Mouse (Mus musculus) intestine, embryonic 15.5 days (tissue): ENCODE data around the gene Qsox2. TPM values are rescaled to one million over a fixed set of nuclear protein-coding genes. Genes with fewer than 3 reads are reported as not detected.
A peak's percentile ranks its signal among the peaks of the same experiment; 100 is the strongest.

Source experiments
- ATAC-seq: fragments of 200-750 bp; cut with Nextera tagmentation; 2 replicates; pipeline ENCODE4 v1.8.0; 2017; ENCODE audit warnings: moderate TSS enrichment, moderate library complexity
- H3K27ac ChIP-seq: fragments of 300-500 bp; sonication (generic); 2 replicates; pipeline ENCODE4 v1.5.1; 2015; ENCODE audit warnings: mild to moderate bottlenecking, inconsistent platforms
- H3K27me3 ChIP-seq: fragments of 300-500 bp; sonication (generic); replicated peaks from 2 replicates; pipeline ENCODE4 v1.6.1; 2015; ENCODE audit warnings: inconsistent platforms
- H3K36me3 ChIP-seq: fragments of 300-500 bp; sonication (generic); 2 replicates; pipeline ENCODE4 v1.6.1; 2015; ENCODE audit warnings: inconsistent platforms
- H3K4me1 ChIP-seq: fragments of 300-500 bp; sonication (generic); replicated peaks from 2 replicates; pipeline ENCODE4 v1.6.1; 2015; ENCODE audit warnings: inconsistent platforms
- H3K4me2 ChIP-seq: fragments of 300-500 bp; sonication (generic); replicated peaks from 2 replicates; pipeline ENCODE4 v1.6.1; 2015; ENCODE audit warnings: mild to moderate bottlenecking, inconsistent platforms
- H3K4me3 ChIP-seq: fragments of 300-500 bp; sonication (generic); replicated peaks from 2 replicates; pipeline ENCODE4 v1.5.1; 2015; ENCODE audit warnings: inconsistent platforms
- H3K9ac ChIP-seq: fragments of 300-500 bp; sonication (generic); 2 replicates; pipeline ENCODE4 v1.6.1; 2015; ENCODE audit warnings: inconsistent platforms
- H3K9me3 ChIP-seq: fragments of 300-500 bp; sonication (generic); 2 replicates; pipeline ENCODE4 v1.6.1; 2016; ENCODE audit warnings: inconsistent platforms
- WGBS: fragments of 180-500 bp; shearing (Covaris S2); methylation state at CpG from one replicate; pipeline ENCODE4 v1.1.7; 2015; 5-methylcytosine and 5-hydroxymethylcytosine counted together
- polyA plus RNA-seq: library from polyadenylated mRNA; unstranded; fragments of >200 nt; fragmentation: Nextera tagmentation; extraction: Ambion mirVana; gene quantifications from 2 replicates; pipeline ENCODE4 v1.2.1, GENCODE M21; 2015

The Qsox2 gene
- polyA plus RNA-seq, result 23.2 and 26.9 TPM in 2 replicates

- H3K36me3 ChIP-seq, result no peaks in the 10 kb centered on the region
- peak; percentile 85 for ATAC-seq
- H3K4me3 ChIP-seq, result peak within 1 kb of the TSS; percentile 79
- peak within 1 kb of the TSS; percentile 78 for H3K4me2 ChIP-seq
- WGBS, result 1% methylated on average over 31 of the region's 36 CpGs
- H3K27me3 ChIP-seq, result no peaks in the 10 kb centered on the region
- no peaks in the 10 kb centered on the region for H3K9me3 ChIP-seq
- H3K27ac ChIP-seq, result peak within 1 kb of the TSS; percentile 72
- peak within 1 kb of the TSS; percentile 85 for H3K9ac ChIP-seq
- H3K4me1 ChIP-seq, result peaks cover 30% of the 10 kb centered on the region
Measured at GRCm38 (mm10) chr2:26237290-26237782, at the start of gene Qsox2. Gene Qsox2, minus strand, starts transcription at chr2:26237525.

- no peaks in the 10 kb centered on the region for H3K4me1 ChIP-seq
- H3K9ac ChIP-seq, result no peak overlapping the region
- H3K9me3 ChIP-seq, result no peaks in the 10 kb centered on the region
- no peak for ATAC-seq
- H3K36me3 ChIP-seq, result no peaks in the 10 kb centered on the region
- no peak overlapping the region for H3K4me3 ChIP-seq
- no peak overlapping the region for H3K4me2 ChIP-seq
- H3K27ac ChIP-seq, result no peak overlapping the region
- 47% methylated on average over 7 of the region's 7 CpGs for WGBS
- no peaks in the 10 kb centered on the region for H3K27me3 ChIP-seq
Measured at GRCm38 (mm10) chr2:26286391-26286790, 49.1 kb upstream of the Qsox2 start.

- Histone ChIP-seq H3K4me2 (no peak overlapping the region), H3K4me1 (no peaks in the 10 kb centered on the region), H3K27me3 (no peaks in the 10 kb centered on the region), H3K4me3 (no peak overlapping the region), H3K9me3 (no peaks in the 10 kb centered on the region), H3K9ac (no peak overlapping the region), H3K27ac (no peak overlapping the region), H3K36me3 (no peaks in the 10 kb centered on the region)
- WGBS, result 62% methylated on average over 7 of the region's 7 CpGs
- no peak for ATAC-seq
Measured at GRCm38 (mm10) chr2:26285804-26286203, 48.5 kb upstream of the Qsox2 start.

- no peak overlapping the region for H3K4me3 ChIP-seq
- no peak for ATAC-seq
- no peaks in the 10 kb centered on the region for H3K4me1 ChIP-seq
- no peaks in the 10 kb centered on the region for H3K27me3 ChIP-seq
- no peaks in the 10 kb centered on the region for H3K9me3 ChIP-seq
- H3K9ac ChIP-seq, result no peak overlapping the region
- H3K36me3 ChIP-seq, result no peaks in the 10 kb centered on the region
- no peak overlapping the region for H3K4me2 ChIP-seq
- WGBS, result 75% methylated on average over 11 of the region's 11 CpGs
- no peak overlapping the region for H3K27ac ChIP-seq
Measured at GRCm38 (mm10) chr2:26280594-26280993, 43.3 kb upstream of the Qsox2 start.

- H3K27me3 ChIP-seq, result no peaks in the 10 kb centered on the region
- H3K27ac ChIP-seq, result no peak overlapping the region
- no peak overlapping the region for H3K4me3 ChIP-seq
- no peaks in the 10 kb centered on the region for H3K9me3 ChIP-seq
- no peaks in the 10 kb centered on the region for H3K36me3 ChIP-seq
- no peak overlapping the region for H3K9ac ChIP-seq
- H3K4me2 ChIP-seq, result no peak overlapping the region
- no peak for ATAC-seq
- no peaks in the 10 kb centered on the region for H3K4me1 ChIP-seq
- WGBS, result 82% methylated on average over 3 of the region's 3 CpGs
Measured at GRCm38 (mm10) chr2:26279712-26280111, 42.4 kb upstream of the Qsox2 start.

GRCm38 (mm10) chr2:26273611-26274010, 36.3 kb upstream of the Qsox2 start:
- H3K9me3 ChIP-seq, result no peaks in the 10 kb centered on the region
- no peaks in the 10 kb centered on the region for H3K27me3 ChIP-seq
- ATAC-seq, result peak; percentile 60; the same call in 1 of the 2 replicates
- no peaks in the 10 kb centered on the region for H3K4me1 ChIP-seq
- H3K9ac ChIP-seq, result no peak overlapping the region
- H3K36me3 ChIP-seq, result no peaks in the 10 kb centered on the region
- no peak overlapping the region for H3K4me2 ChIP-seq
- no peak overlapping the region for H3K27ac ChIP-seq
- WGBS, result 23% methylated on average over 7 of the region's 7 CpGs
- H3K4me3 ChIP-seq, result no peak overlapping the region

GRCm38 (mm10) chr2:26268216-26268615, 30.9 kb upstream of the Qsox2 start:
- Histone ChIP-seq H3K4me1 (0 out of 2 replicates have a peak, but pooled peaks cover 7% of the 10 kb centered on the region), H3K4me3 (no peak overlapping the region), H3K36me3 (no peaks in the 10 kb centered on the region), H3K27me3 (no peaks in the 10 kb centered on the region), H3K27ac (no peak overlapping the region), H3K9ac (no peak overlapping the region), H3K9me3 (no peaks in the 10 kb centered on the region), H3K4me2 (no peak overlapping the region)
- no peak for ATAC-seq
- WGBS, result 70% methylated on average over 3 of the region's 3 CpGs

GRCm38 (mm10) chr2:26266066-26266742, 28.9 kb upstream of the Qsox2 start:
- Histone ChIP-seq H3K4me3 (no peak overlapping the region), H3K27ac (peak overlapping the region; percentile 72), H3K9ac (no peak overlapping the region), H3K27me3 (no peaks in the 10 kb centered on the region), H3K4me1 (0 out of 2 replicates have a peak, but pooled peaks cover 7% of the 10 kb centered on the region), H3K36me3 (no peaks in the 10 kb centered on the region), H3K4me2 (no peak overlapping the region), H3K9me3 (no peaks in the 10 kb centered on the region)
- peak; percentile 77 for ATAC-seq
- WGBS, result 67% methylated on average over 10 of the region's 10 CpGs

- no peak overlapping the region for H3K4me2 ChIP-seq
- no peak overlapping the region for H3K9ac ChIP-seq
- H3K9me3 ChIP-seq, result no peaks in the 10 kb centered on the region
- H3K27me3 ChIP-seq, result no peaks in the 10 kb centered on the region
- ATAC-seq, result peak; percentile 18; the same call in 1 of the 2 replicates
- 0 out of 2 replicates have a peak, but pooled peaks cover 7% of the 10 kb centered on the region for H3K4me1 ChIP-seq
- 61% methylated on average over 2 of the region's 2 CpGs for WGBS
- no peaks in the 10 kb centered on the region for H3K36me3 ChIP-seq
- H3K4me3 ChIP-seq, result no peak overlapping the region
- H3K27ac ChIP-seq, result peak overlapping the region; percentile 45; the same call in 1 of the 2 replicates
Measured at GRCm38 (mm10) chr2:26265095-26265494, 27.8 kb upstream of the Qsox2 start.

- Histone ChIP-seq H3K4me1 (0 out of 2 replicates have a peak, but pooled peaks cover 7% of the 10 kb centered on the region), H3K9ac (no peak overlapping the region), H3K4me2 (no peak overlapping the region), H3K9me3 (no peaks in the 10 kb centered on the region), H3K36me3 (no peaks in the 10 kb centered on the region), H3K27ac (peak overlapping the region; percentile 45; the same call in 1 of the 2 replicates), H3K27me3 (no peaks in the 10 kb centered on the region), H3K4me3 (no peak overlapping the region)
- peak; percentile 68 for ATAC-seq
- 38% methylated on average over 4 of the region's 4 CpGs for WGBS
Measured at GRCm38 (mm10) chr2:26264646-26265045, 27.3 kb upstream of the Qsox2 start.

- Histone ChIP-seq H3K4me2 (no peak overlapping the region), H3K27me3 (no peaks in the 10 kb centered on the region), H3K4me1 (no peaks in the 10 kb centered on the region), H3K27ac (no peak overlapping the region), H3K36me3 (no peaks in the 10 kb centered on the region), H3K9ac (no peak overlapping the region), H3K4me3 (no peak overlapping the region), H3K9me3 (no peaks in the 10 kb centered on the region)
- 80% methylated on average over 16 of the region's 16 CpGs for WGBS
- ATAC-seq, result peak; percentile 60; the same call in 1 of the 2 replicates
Measured at GRCm38 (mm10) chr2:26257315-26258096, 20.2 kb upstream of the Qsox2 start.

GRCm38 (mm10) chr2:26254816-26255215, 17.5 kb upstream of the Qsox2 start:
- WGBS, result 55% methylated on average over 4 of the region's 4 CpGs
- H3K27ac ChIP-seq, result no peak overlapping the region
- no peak for ATAC-seq
- no peaks in the 10 kb centered on the region for H3K27me3 ChIP-seq
- H3K4me1 ChIP-seq, result no peaks in the 10 kb centered on the region
- no peak overlapping the region for H3K4me2 ChIP-seq
- H3K36me3 ChIP-seq, result no peaks in the 10 kb centered on the region
- H3K9ac ChIP-seq, result no peak overlapping the region
- no peak overlapping the region for H3K4me3 ChIP-seq
- no peaks in the 10 kb centered on the region for H3K9me3 ChIP-seq
